Comparison of ENCODE assay signal across 8 mouse cellular contexts in the genomic region with DNA sequence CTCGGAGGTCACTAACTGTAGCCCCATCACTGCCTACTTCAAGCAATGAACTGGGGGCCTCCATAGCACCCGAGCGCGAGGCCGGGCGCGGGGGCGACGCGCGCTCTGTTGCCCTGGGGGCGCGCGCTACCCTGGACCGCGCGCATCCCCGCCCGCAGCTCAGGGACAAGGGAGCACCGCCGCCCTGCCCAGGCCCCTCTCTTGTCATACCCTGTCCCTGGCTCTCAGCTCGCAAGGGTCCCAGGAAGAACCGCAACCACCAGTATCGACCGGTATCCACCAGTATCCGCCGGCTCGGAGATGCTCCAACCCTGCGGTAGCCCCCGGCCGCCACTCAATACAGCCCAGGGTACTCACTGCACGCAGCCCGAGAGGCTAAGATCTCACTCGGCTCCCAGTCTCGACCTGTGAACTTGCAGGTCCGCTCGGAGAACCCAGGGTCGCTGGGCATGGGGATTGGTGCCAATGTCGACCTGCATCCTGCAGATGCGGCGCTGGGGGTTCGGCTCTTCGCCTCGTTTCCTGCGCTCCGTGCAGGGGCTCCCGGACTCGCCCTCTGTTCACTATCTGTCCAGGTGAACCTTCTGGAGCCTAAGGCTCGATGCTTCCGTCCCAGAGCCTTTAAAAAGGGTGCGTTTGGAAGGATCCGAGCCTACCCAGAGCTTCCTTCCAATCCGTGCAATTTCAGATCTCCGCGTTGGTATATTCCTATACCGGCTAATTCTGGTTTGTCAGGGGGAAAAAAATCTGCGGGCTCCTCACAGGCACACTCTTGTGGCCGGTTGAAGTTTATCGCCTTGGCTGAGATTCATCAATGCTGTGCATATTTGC. TPM values are rescaled to one million over a fixed set of nuclear protein-coding genes. Genes with fewer than 3 reads are reported as not detected.
DNase-seq lines count a peak whose midpoint lies in the region; ATAC-seq lines count a peak whose summit lies in the region.

A gene (minus strand): TSS at position 632 of the 831 bp plus-strand sequence.

- under 1% methylated on average over 59 of the region's 59 CpGs for WGBS in kidney, embryonic 15.5 days
- WGBS in limb, embryonic 13.5 days: under 1% methylated on average over 59 of the region's 59 CpGs
- WGBS in neural tube, embryonic 15.5 days: under 1% methylated on average over 59 of the region's 59 CpGs

- no peak within 1 kb of the TSS for H3K27ac ChIP-seq in kidney, embryonic 15.5 days
- H3K27ac ChIP-seq in limb, embryonic 13.5 days: no peak within 1 kb of the TSS
- H3K27ac ChIP-seq in neural tube, embryonic 15.5 days (replicated peaks): peak within 1 kb of the TSS; percentile 95

- peak; percentile 17 for DNase-seq in ovary, postnatal 10 days (ENCODE audit: low spot score)
- DNase-seq in ovary, adult 18-20 months (ENCODE audit: low spot score): no peak
- peak; percentile 80 to 82 for DNase-seq in cerebellum, postnatal 14 days
- DNase-seq in frontal cortex, postnatal 25 days (ENCODE audit: low spot score in 2 of 2): peak; percentile 46 to 47
- DNase-seq in urinary bladder, postnatal 4 days (ENCODE audit: low spot score in 2 of 2): no peak

- H3K4me3 ChIP-seq in kidney, embryonic 15.5 days (replicated peaks): peak within 1 kb of the TSS; percentile 56
- peak within 1 kb of the TSS; percentile 57 for H3K4me3 ChIP-seq in limb, embryonic 13.5 days
- peak within 1 kb of the TSS; percentile 60 for H3K4me3 ChIP-seq in neural tube, embryonic 15.5 days (replicated peaks)

- peak within 1 kb of the TSS; percentile 97 for H3K4me2 ChIP-seq in kidney, embryonic 15.5 days
- H3K4me2 ChIP-seq in limb, embryonic 13.5 days (replicated peaks): peak within 1 kb of the TSS; percentile 96
- peak within 1 kb of the TSS; percentile 71 for H3K4me2 ChIP-seq in neural tube, embryonic 15.5 days

- peaks cover 25% of the 10 kb centered on the region for H3K27me3 ChIP-seq in kidney, embryonic 15.5 days
- peaks cover 42% of the 10 kb centered on the region for H3K27me3 ChIP-seq in limb, embryonic 13.5 days
- H3K27me3 ChIP-seq in neural tube, embryonic 15.5 days (replicated peaks): no peaks in the 10 kb centered on the region

- ATAC-seq in kidney, embryonic 15.5 days (replicated peaks; ENCODE audit: low FRiP score): peak; percentile 85
- ATAC-seq in limb, embryonic 13.5 days (ENCODE audit: low FRiP score, low read depth): peak; percentile 77
- peak; percentile 92 for ATAC-seq in neural tube, embryonic 15.5 days (ENCODE audit: low FRiP score)

- H3K36me3 ChIP-seq in kidney, embryonic 15.5 days: no peaks in the 10 kb centered on the region
- no peaks in the 10 kb centered on the region for H3K36me3 ChIP-seq in limb, embryonic 13.5 days
- no peaks in the 10 kb centered on the region for H3K36me3 ChIP-seq in neural tube, embryonic 15.5 days

- H3K4me1 ChIP-seq in kidney, embryonic 15.5 days: peaks cover 15% of the 10 kb centered on the region
- H3K4me1 ChIP-seq in limb, embryonic 13.5 days: peaks cover 7% of the 10 kb centered on the region; the same call in 1 of the 2 replicates
- peaks cover 17% of the 10 kb centered on the region for H3K4me1 ChIP-seq in neural tube, embryonic 15.5 days

- H3K9me3 ChIP-seq in kidney, embryonic 15.5 days (replicated peaks): no peaks in the 10 kb centered on the region
- no peaks in the 10 kb centered on the region for H3K9me3 ChIP-seq in limb, embryonic 13.5 days
- H3K9me3 ChIP-seq in neural tube, embryonic 15.5 days (replicated peaks): no peaks in the 10 kb centered on the region

- H3K9ac ChIP-seq in kidney, embryonic 15.5 days: peak within 1 kb of the TSS; percentile 44
- peak within 1 kb of the TSS; percentile 70 for H3K9ac ChIP-seq in limb, embryonic 13.5 days
- peak within 1 kb of the TSS; percentile 80 for H3K9ac ChIP-seq in neural tube, embryonic 15.5 days (replicated peaks)

RNA-seq across cellular contexts. Expression of the gene that starts here (rescaled TPM):
- 0.37 and 0.47 TPM in 2 replicates for polyA plus RNA-seq in kidney, embryonic 15.5 days (2015; fragmentation: Nextera tagmentation; extraction: Ambion mirVana)
- polyA plus RNA-seq in limb, embryonic 13.5 days (2015; fragmentation: Nextera tagmentation; extraction: Ambion mirVana): 0.34 and 0.91 TPM in 2 replicates
- polyA plus RNA-seq in neural tube, embryonic 15.5 days (2015; fragmentation: Nextera tagmentation; extraction: Ambion mirVana): 10.4 and 11.0 TPM in 2 replicates

Comparison
In these comparisons a context has a peak if more than half of its experiments do, and no peak if none do; other contexts are left out.
1. DNase-seq: peak in ovary, postnatal 10 days (single experiment), cerebellum, postnatal 14 days (2 of 2) and frontal cortex, postnatal 25 days (2 of 2); none in ovary, adult 18-20 months (single experiment) and urinary bladder, postnatal 4 days (0 of 2).
2. Peak in ATAC-seq, H3K4me3 ChIP-seq, H3K9ac ChIP-seq and H3K4me2 ChIP-seq in kidney, embryonic 15.5 days; RNA of the gene not detected or under 1 TPM.
3. Peak in ATAC-seq, H3K4me3 ChIP-seq, H3K9ac ChIP-seq and H3K4me2 ChIP-seq in limb, embryonic 13.5 days; RNA of the gene not detected or under 1 TPM.
4. Peak in every context shown above with its lines, with median percentiles within 50 percentile points of each other: ATAC-seq, H3K4me2 ChIP-seq, H3K4me3 ChIP-seq and H3K9ac ChIP-seq.